Mouse (Mus musculus) neural tube, embryonic 14.5 days (tissue): ENCODE results near the gene Usp39. TPM values are rescaled to one million over a fixed set of nuclear protein-coding genes. Genes with fewer than 3 reads are reported as not detected.

Source experiments
- ATAC-seq: fragments of 200-750 bp; cut with Nextera tagmentation; 2 replicates; pipeline ENCODE4 v1.8.0; 2017; ENCODE audit warnings: low read depth, mild to moderate bottlenecking, moderate TSS enrichment, moderate library complexity
- H3K27ac ChIP-seq: fragments of 300-500 bp; sonication (generic); 2 replicates; pipeline ENCODE4 v1.5.1; 2014; ENCODE audit warnings: low read depth, mild to moderate bottlenecking, control low read depth, low read length, moderate library complexity, mixed read lengths
- H3K27me3 ChIP-seq: fragments of 300-500 bp; sonication (generic); 2 replicates; pipeline ENCODE4 v1.6.1; 2014; ENCODE audit warnings: low read length; ENCODE audit not compliant: control insufficient read depth, insufficient read depth
- H3K36me3 ChIP-seq: fragments of 300-500 bp; sonication (generic); 2 replicates; pipeline ENCODE4 v1.6.1; 2014; ENCODE audit warnings: low read length, mixed read lengths; ENCODE audit not compliant: control insufficient read depth, insufficient read depth
- H3K4me1 ChIP-seq: fragments of 300-500 bp; sonication (generic); 2 replicates; pipeline ENCODE4 v1.6.1; 2014; ENCODE audit warnings: low read length; ENCODE audit not compliant: control insufficient read depth, insufficient read depth
- H3K4me2 ChIP-seq: fragments of 300-500 bp; sonication (generic); 2 replicates; pipeline ENCODE4 v1.6.1; 2014; ENCODE audit warnings: mild to moderate bottlenecking, low read depth, low read length, control low read depth
- H3K4me3 ChIP-seq: fragments of 300-500 bp; sonication (generic); 2 replicates; pipeline ENCODE4 v1.5.1; 2014; ENCODE audit warnings: low read depth, low read length, control low read depth, mixed read lengths
- H3K9ac ChIP-seq: fragments of 300-500 bp; sonication (generic); replicated peaks from 2 replicates; pipeline ENCODE4 v1.6.1; 2014; ENCODE audit warnings: low read depth, mild to moderate bottlenecking, control low read depth, low read length, mixed read lengths
- H3K9me3 ChIP-seq: fragments of 300-500 bp; sonication (generic); 2 replicates; pipeline ENCODE4 v1.6.1; 2016; ENCODE audit warnings: low read length; ENCODE audit not compliant: control insufficient read depth
- WGBS: fragments of 180-500 bp; shearing (Covaris S2); extraction: QIAGEN DNeasy Blood & Tissue Kit; methylation state at CpG from one replicate; pipeline ENCODE4 v1.1.7; 2014; 5-methylcytosine and 5-hydroxymethylcytosine counted together
- polyA plus RNA-seq: library from polyadenylated mRNA; unstranded; fragments of >200 nt; fragmentation: Nextera tagmentation; extraction: Ambion mirVana; gene quantifications from 2 replicates; pipeline ENCODE4 v1.2.1, GENCODE M21; 2014

Gene Usp39
- polyA plus RNA-seq, 1 experiment from 2014 or later, result 45.3 TPM

DNA sequence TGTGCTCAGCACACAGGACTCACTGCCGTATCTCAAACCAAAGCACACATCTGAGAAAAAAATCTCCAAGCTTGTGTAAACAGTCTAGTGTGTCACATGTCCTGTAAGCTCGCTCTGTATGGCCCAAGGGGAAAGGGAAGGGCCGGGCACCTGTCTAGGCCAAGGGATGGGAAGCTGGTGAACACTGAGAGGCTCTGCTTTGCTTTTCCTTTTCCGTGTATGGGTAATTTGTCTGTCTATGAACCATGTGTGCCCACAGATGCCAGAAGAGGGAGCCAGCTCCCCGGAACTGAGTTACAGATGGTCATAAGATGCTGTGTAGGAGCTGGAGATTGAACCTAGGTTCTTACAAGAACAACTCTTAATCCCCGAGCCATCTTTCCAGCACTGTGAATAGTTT lies 18.7 kb downstream of the Usp39 start:
- Histone ChIP-seq H3K4me2 (no peak overlapping the region), H3K9ac (no peak overlapping the region), H3K9me3 (no peaks in the 10 kb centered on the region), H3K4me3 (no peak overlapping the region), H3K27ac (no peak overlapping the region), H3K27me3 (no peaks in the 10 kb centered on the region), H3K4me1 (no peaks in the 10 kb centered on the region), H3K36me3 (peaks cover 52% of the 10 kb centered on the region)
- ATAC-seq, result no peak
- WGBS, result 83% methylated on average over 6 of the region's 6 CpGs

GRCm38 (mm10) chr6:72323786-72324508 lies 21.0 kb downstream of the Usp39 start:
- no peak for ATAC-seq
- Histone ChIP-seq H3K9me3 (no peaks in the 10 kb centered on the region), H3K4me2 (no peak overlapping the region), H3K27ac (no peak overlapping the region), H3K4me1 (no peaks in the 10 kb centered on the region), H3K36me3 (peaks cover 67% of the 10 kb centered on the region), H3K9ac (no peak overlapping the region), H3K27me3 (no peaks in the 10 kb centered on the region), H3K4me3 (no peak overlapping the region)
- 95% methylated on average over 6 of the region's 6 CpGs for WGBS

GRCm38 (mm10) chr6:72322936-72323335 lies 22.0 kb downstream of the Usp39 start:
- Histone ChIP-seq H3K4me3 (no peak overlapping the region), H3K9me3 (no peaks in the 10 kb centered on the region), H3K27ac (no peak overlapping the region), H3K4me1 (no peaks in the 10 kb centered on the region), H3K4me2 (no peak overlapping the region), H3K36me3 (peaks cover 64% of the 10 kb centered on the region), H3K9ac (no peak overlapping the region), H3K27me3 (no peaks in the 10 kb centered on the region)
- ATAC-seq, result no peak
- 84% methylated on average over 3 of the region's 3 CpGs for WGBS

DNA sequence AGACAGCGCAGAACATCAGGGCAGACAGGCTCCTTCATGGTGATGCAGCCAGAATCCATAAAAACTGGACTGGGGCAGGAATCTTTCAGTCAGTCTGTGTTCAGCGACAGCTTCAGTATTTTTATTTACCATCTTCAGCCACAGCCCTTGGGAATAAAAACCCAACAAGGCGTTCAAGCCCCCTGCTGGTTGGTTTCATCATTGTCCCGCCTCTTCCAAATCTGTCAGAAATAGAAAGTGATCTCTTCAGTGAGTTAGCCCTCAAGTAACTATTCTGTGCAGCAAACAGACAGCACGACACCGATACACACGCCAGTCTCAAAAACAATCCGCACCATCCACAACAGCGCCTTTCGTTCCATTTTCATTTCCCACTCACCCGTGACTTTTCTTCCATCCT lies 26.0 kb downstream of the Usp39 start:
- 86% methylated on average over 11 of the region's 11 CpGs for WGBS
- peaks cover 47% of the 10 kb centered on the region for H3K36me3 ChIP-seq

DNA sequence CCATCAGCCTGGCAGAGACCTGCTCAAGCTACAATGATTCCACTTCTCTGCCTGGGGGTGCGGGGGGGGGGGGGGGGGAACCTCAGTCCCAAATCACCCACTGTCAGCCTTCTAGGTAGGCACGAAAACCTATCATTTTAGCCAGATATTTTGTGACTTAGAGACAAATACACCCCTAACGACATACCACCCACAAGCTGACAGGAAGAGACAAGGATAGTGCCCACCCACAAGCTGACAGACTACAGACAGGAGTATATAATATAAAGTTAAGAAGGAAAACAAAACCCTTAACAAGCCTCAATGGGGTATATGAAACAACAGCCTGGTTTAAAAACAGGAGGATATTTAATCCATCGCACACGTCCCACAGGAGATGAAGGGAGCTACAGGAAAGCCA lies 26.5 kb downstream of the Usp39 start:
- H3K4me3 ChIP-seq, result no peak overlapping the region
- H3K27me3 ChIP-seq, result no peaks in the 10 kb centered on the region
- no peak for ATAC-seq
- no peaks in the 10 kb centered on the region for H3K4me1 ChIP-seq
- H3K27ac ChIP-seq, result no peak overlapping the region
- H3K9ac ChIP-seq, result no peak overlapping the region
- peaks cover 47% of the 10 kb centered on the region for H3K36me3 ChIP-seq
- WGBS, result 86% methylated on average over 5 of the region's 5 CpGs
- no peaks in the 10 kb centered on the region for H3K9me3 ChIP-seq
- no peak overlapping the region for H3K4me2 ChIP-seq

More for the DNA sequence above, 26.0 kb downstream of the Usp39 start:
- no peak for ATAC-seq
- Histone ChIP-seq H3K27ac (no peak overlapping the region), H3K4me3 (no peak overlapping the region), H3K27me3 (no peaks in the 10 kb centered on the region), H3K4me2 (no peak overlapping the region), H3K4me1 (no peaks in the 10 kb centered on the region), H3K9ac (no peak overlapping the region), H3K9me3 (no peaks in the 10 kb centered on the region)

- H3K36me3 ChIP-seq, result peaks cover 39% of the 10 kb centered on the region
- no peak for ATAC-seq
- H3K4me3 ChIP-seq, result no peak overlapping the region
- WGBS, result 96% methylated on average over 1 of the region's 1 CpGs
- no peak overlapping the region for H3K9ac ChIP-seq
- no peaks in the 10 kb centered on the region for H3K9me3 ChIP-seq
- no peaks in the 10 kb centered on the region for H3K27me3 ChIP-seq
- no peak overlapping the region for H3K27ac ChIP-seq
- no peak overlapping the region for H3K4me2 ChIP-seq
- H3K4me1 ChIP-seq, result no peaks in the 10 kb centered on the region
Observed at GRCm38 (mm10) chr6:72316044-72316443, 28.9 kb downstream of the Usp39 start.

DNA sequence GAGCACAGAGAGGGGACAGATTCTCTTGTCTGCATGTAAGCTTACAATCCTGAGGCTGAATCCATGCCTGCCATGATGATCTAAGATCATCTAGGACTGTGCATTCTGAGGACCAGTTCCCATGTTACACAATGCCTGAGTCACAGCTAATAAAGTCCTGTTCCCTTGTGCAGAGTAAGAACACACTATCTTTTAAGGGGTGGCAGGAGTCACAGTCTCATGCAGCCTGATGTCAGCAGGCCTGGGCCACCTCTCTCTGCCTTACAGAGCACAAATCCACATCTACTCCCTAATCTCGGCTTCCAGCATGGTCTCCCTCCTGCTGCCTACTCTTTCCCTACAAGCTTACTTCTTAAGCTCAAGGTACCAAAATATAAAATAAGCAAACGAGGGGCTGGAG lies 29.6 kb downstream of the Usp39 start:
- ATAC-seq, result no peak
- peaks cover 32% of the 10 kb centered on the region for H3K36me3 ChIP-seq

GRCm38 (mm10) chr6:72313124-72313867 lies 31.7 kb downstream of the Usp39 start:
- Histone ChIP-seq H3K9me3 (no peaks in the 10 kb centered on the region), H3K9ac (no peak overlapping the region), H3K36me3 (peaks cover 12% of the 10 kb centered on the region), H3K27ac (no peak overlapping the region), H3K27me3 (no peaks in the 10 kb centered on the region), H3K4me2 (no peak overlapping the region), H3K4me3 (no peak overlapping the region), H3K4me1 (no peaks in the 10 kb centered on the region)
- WGBS, result 87% methylated on average over 11 of the region's 11 CpGs
- ATAC-seq, result no peak

More for the DNA sequence above, 29.6 kb downstream of the Usp39 start:
- Histone ChIP-seq H3K27me3 (no peaks in the 10 kb centered on the region), H3K9me3 (no peaks in the 10 kb centered on the region), H3K9ac (no peak overlapping the region), H3K4me1 (no peaks in the 10 kb centered on the region), H3K4me2 (no peak overlapping the region), H3K4me3 (no peak overlapping the region), H3K27ac (no peak overlapping the region)
- 86% methylated on average over 2 of the region's 2 CpGs for WGBS

GRCm38 (mm10) chr6:72312198-72312597 lies 32.8 kb downstream of the Usp39 start:
- no peaks in the 10 kb centered on the region for H3K27me3 ChIP-seq
- H3K27ac ChIP-seq, result no peak overlapping the region
- H3K9me3 ChIP-seq, result no peaks in the 10 kb centered on the region
- no peak overlapping the region for H3K4me3 ChIP-seq
- no peak for ATAC-seq
- H3K4me2 ChIP-seq, result no peak overlapping the region
- H3K4me1 ChIP-seq, result no peaks in the 10 kb centered on the region
- no peak overlapping the region for H3K9ac ChIP-seq
- WGBS, result 96% methylated on average over 3 of the region's 3 CpGs
- peaks cover 6% of the 10 kb centered on the region; the same call in 1 of the 2 replicates for H3K36me3 ChIP-seq
